Mouse (Mus musculus) hindbrain, embryonic 15.5 days (tissue): Measurements from ENCODE around the gene Kctd5. TPM values are rescaled to one million over a fixed set of nuclear protein-coding genes. Genes with fewer than 3 reads are reported as not detected.
"Not testable (repeated sequence)": the region's sequence is repeated elsewhere in the genome, so short reads cannot be mapped to it uniquely, and the experiment has no call there.

ENCODE experiments used
- ATAC-seq: fragments of 200-750 bp; cut with Nextera tagmentation; 2 replicates; pipeline ENCODE4 v1.8.0; 2017; ENCODE audit warnings: low read depth, moderate number of reproducible peaks, moderate TSS enrichment; ENCODE audit not compliant: low FRiP score
- H3K27ac ChIP-seq: fragments of 300-500 bp; sonication (generic); replicated peaks from 2 replicates; pipeline ENCODE4 v1.5.1; 2015; ENCODE audit warnings: mild to moderate bottlenecking, inconsistent platforms
- H3K27me3 ChIP-seq: fragments of 300-500 bp; sonication (generic); 2 replicates; pipeline ENCODE4 v1.6.1; 2015; ENCODE audit warnings: control low read depth, inconsistent platforms
- H3K36me3 ChIP-seq: fragments of 300-500 bp; sonication (generic); 2 replicates; pipeline ENCODE4 v1.6.1; 2015; ENCODE audit warnings: control low read depth, inconsistent platforms
- H3K4me1 ChIP-seq: fragments of 300-500 bp; sonication (generic); replicated peaks from 2 replicates; pipeline ENCODE4 v1.6.1; 2015; ENCODE audit warnings: control low read depth, inconsistent platforms
- H3K4me2 ChIP-seq: fragments of 300-500 bp; sonication (generic); 2 replicates; pipeline ENCODE4 v1.6.1; 2015; ENCODE audit warnings: moderate library complexity, mild to moderate bottlenecking, inconsistent platforms
- H3K4me3 ChIP-seq: fragments of 300-500 bp; sonication (generic); 2 replicates; pipeline ENCODE4 v1.5.1; 2015; ENCODE audit warnings: mild to moderate bottlenecking, inconsistent platforms
- H3K9ac ChIP-seq: fragments of 300-500 bp; sonication (generic); 2 replicates; pipeline ENCODE4 v1.6.1; 2015; ENCODE audit warnings: inconsistent platforms
- H3K9me3 ChIP-seq: fragments of 300-500 bp; sonication (generic); 2 replicates; pipeline ENCODE4 v1.6.1; 2016; ENCODE audit warnings: control low read depth, inconsistent platforms
- WGBS: fragments of 180-500 bp; shearing (Covaris S2); methylation state at CpG from one replicate; pipeline ENCODE4 v1.1.7; 2015; 5-methylcytosine and 5-hydroxymethylcytosine counted together
- polyA plus RNA-seq: library from polyadenylated mRNA; unstranded; fragments of >200 nt; fragmentation: Nextera tagmentation; extraction: Ambion mirVana; gene quantifications from 2 replicates; pipeline ENCODE4 v1.2.1, GENCODE M21; 2015

Kctd5 gene
- 75.9 and 77.3 TPM in 2 replicates for polyA plus RNA-seq

DNA sequence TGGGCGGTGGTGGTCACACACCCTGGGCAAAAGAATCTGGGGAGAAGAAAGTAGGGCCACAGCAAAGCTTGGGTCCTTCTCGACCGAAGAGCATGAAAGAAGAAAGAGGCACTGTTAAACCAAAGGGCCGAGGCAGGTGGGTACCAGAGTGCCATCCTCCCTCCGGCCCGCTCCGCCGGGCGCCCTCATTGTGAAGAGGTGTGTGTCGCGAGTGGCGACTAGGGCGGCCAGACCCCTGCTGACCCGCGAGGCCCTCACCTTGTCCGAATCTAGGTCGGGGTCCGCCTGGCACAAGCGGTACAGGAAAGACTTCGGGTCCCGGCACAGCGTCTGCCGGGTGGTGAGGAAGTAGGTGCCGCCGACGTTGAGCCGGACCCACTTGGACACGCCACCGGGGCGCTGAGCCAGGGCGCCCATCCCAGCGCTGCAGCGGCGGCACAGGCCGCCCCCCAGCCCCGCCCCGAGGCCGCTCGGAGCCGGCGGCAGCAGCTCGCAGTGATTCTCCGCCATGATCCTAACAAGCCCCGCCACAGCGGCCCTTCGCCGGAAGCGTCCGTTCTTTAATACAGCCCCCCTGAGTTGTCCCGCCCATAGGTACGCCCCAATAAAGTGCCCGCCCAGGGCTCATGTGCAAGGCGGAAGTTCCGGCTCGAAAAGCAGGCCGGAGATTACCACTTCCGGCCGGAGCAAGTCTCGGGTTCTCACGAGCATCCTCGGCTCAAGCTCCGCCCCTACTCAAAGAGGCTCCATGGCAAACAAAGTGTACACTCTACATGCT lies at the start of gene Kctd5:
Gene Kctd5, minus strand, starts transcription at position 567 of the 778 bp plus-strand sequence.
- H3K36me3 ChIP-seq: peaks cover 8% of the 10 kb centered on the region
- peak; percentile 96 for ATAC-seq

DNA sequence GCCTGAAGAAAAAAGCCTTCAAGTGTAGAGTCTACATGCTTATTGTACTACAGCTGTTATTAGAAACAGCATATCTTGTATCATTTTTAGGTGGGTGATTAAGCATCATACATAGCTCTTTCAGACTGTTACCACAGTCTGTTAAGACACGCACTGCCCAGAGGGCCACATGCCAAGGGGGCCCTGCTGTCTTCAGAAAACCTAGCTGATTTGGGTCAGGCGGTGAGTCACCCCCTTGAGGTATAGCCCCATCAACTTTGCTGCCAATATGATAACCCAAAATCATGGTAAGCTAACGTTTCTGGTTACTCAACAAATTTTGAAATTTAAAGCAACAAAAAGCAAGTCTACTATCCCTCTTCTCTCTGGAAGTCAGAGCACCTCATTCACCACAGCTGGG lies 46.2 kb upstream of the Kctd5 start:
- Histone ChIP-seq H3K4me3 (no peak overlapping the region), H3K27ac (no peak overlapping the region), H3K9ac (no peak overlapping the region), H3K27me3 (no peaks in the 10 kb centered on the region), H3K4me2 (no peak overlapping the region), H3K36me3 (no peaks in the 10 kb centered on the region), H3K9me3 (no peaks in the 10 kb centered on the region), H3K4me1 (no peaks in the 10 kb centered on the region)
- no peak for ATAC-seq
- 86% methylated on average over 3 of the region's 3 CpGs for WGBS

More for the DNA sequence above, at the start of gene Kctd5:
- Histone ChIP-seq H3K4me2 (peak within 1 kb of the TSS; percentile 83), H3K9ac (peak within 1 kb of the TSS; percentile 99), H3K27me3 (no peaks in the 10 kb centered on the region), H3K4me1 (peaks cover 38% of the 10 kb centered on the region), H3K4me3 (peak within 1 kb of the TSS; percentile 99), H3K9me3 (no peaks in the 10 kb centered on the region), H3K27ac (peak within 1 kb of the TSS; percentile 88)
- WGBS: under 1% methylated on average over 61 of the region's 62 CpGs

DNA sequence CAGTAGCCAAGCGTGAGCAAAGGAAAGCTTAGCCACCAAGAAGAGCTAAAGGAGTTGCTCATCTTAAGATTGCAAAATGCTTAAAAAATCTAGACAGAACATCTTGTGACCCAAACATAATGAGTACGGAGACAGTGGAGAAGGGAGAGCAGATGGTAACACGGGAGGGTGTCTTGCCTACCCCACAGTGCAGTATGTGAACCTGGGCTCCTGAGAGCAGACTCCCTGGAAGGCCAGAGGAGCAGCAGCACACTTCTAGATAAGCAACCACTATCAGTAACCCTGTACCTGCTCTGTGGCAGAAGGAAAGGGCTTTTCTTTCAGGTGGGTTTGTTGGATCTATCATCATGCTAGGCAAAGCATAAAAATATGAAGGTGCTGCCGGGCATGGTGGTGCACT lies 39.7 kb upstream of the Kctd5 start:
- ATAC-seq: no peak
- H3K4me1 ChIP-seq: no peaks in the 10 kb centered on the region

DNA sequence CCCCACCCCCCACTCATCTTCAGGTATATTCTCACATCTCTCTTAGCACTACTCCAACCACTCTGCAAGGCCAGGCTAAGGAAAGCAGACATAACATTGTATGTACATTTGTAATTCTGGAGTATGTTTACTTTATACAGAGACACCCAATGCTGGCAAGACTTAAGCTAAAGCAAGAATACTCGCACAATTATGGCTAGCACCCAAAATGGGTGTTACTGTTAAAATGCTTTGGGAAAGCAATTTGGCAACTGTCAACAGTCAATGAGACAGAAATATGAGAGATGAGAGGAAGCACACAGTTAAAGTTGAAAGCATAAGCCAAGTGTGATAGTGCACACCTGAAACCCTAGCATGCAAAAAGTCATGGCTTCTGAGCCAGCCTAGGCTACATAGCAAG lies 38.0 kb upstream of the Kctd5 start:
- peaks cover 11% of the 10 kb centered on the region; the same call in 1 of the 2 replicates for H3K36me3 ChIP-seq
- WGBS: 95% methylated on average over 1 of the region's 1 CpGs
- no peak for ATAC-seq

More for the DNA sequence above, 39.7 kb upstream of the Kctd5 start:
- 80% methylated on average over 4 of the region's 4 CpGs for WGBS
- Histone ChIP-seq H3K4me3 (no peak overlapping the region), H3K9ac (no peak overlapping the region), H3K4me2 (no peak overlapping the region), H3K9me3 (no peaks in the 10 kb centered on the region), H3K27ac (no peak overlapping the region), H3K27me3 (no peaks in the 10 kb centered on the region), H3K36me3 (peaks cover 5% of the 10 kb centered on the region; the same call in 1 of the 2 replicates)

DNA sequence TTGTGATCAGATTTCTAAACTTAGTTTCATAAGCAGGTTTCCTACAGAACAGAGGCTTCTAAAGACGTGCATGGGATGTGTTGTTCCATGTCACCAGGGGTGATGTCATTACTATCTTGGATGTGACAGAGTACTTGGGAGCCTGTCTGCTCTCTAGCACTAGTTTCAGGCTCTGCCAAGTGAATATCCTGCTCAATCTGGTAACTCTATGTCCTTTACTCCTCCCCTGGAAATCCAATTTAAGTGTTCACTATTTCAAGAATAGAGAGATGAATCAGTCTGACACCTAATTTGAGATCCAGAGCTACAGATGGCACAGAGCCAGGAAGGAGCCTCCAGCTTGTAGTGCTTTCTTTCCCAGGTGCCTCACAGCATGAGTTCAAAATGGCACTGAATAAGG lies 35.6 kb upstream of the Kctd5 start:
- no peak for ATAC-seq
- Histone ChIP-seq H3K9ac (no peak overlapping the region), H3K9me3 (no peaks in the 10 kb centered on the region), H3K27me3 (no peaks in the 10 kb centered on the region), H3K4me1 (no peaks in the 10 kb centered on the region), H3K4me3 (no peak overlapping the region), H3K4me2 (no peak overlapping the region), H3K27ac (no peak overlapping the region), H3K36me3 (peaks cover 26% of the 10 kb centered on the region)
- 70% methylated on average over 1 of the region's 1 CpGs for WGBS

More for the DNA sequence above, 38.0 kb upstream of the Kctd5 start:
- Histone ChIP-seq H3K9me3 (no peaks in the 10 kb centered on the region), H3K27ac (no peak overlapping the region), H3K4me2 (no peak overlapping the region), H3K4me3 (no peak overlapping the region), H3K9ac (no peak overlapping the region), H3K4me1 (no peaks in the 10 kb centered on the region), H3K27me3 (no peaks in the 10 kb centered on the region)

DNA sequence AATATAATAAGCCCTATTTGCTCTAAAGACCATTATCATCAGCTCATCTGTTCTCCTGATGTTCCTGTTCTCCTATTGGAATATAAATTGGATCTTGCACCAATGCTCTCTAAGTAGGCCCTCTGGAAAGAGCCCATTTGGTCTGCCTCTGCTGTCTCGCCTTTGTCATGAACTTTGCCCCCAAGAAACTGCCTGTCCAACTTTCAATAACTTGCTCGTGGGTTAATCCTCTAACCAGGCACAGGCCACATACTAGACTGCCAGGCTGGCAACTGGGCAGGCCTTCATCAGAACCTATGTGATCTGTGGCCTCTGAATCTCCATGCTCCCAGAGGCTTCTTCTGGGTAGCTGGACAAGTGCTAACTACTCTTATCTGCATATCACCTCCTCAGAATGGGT lies 31.8 kb upstream of the Kctd5 start:
- Histone ChIP-seq H3K4me2 (no peak overlapping the region), H3K9me3 (no peaks in the 10 kb centered on the region), H3K4me3 (no peak overlapping the region), H3K36me3 (peaks cover 37% of the 10 kb centered on the region), H3K27me3 (no peaks in the 10 kb centered on the region), H3K4me1 (no peaks in the 10 kb centered on the region), H3K9ac (no peak overlapping the region), H3K27ac (no peak overlapping the region)
- ATAC-seq: no peak
- 97% methylated on average over 2 of the region's 2 CpGs for WGBS

DNA sequence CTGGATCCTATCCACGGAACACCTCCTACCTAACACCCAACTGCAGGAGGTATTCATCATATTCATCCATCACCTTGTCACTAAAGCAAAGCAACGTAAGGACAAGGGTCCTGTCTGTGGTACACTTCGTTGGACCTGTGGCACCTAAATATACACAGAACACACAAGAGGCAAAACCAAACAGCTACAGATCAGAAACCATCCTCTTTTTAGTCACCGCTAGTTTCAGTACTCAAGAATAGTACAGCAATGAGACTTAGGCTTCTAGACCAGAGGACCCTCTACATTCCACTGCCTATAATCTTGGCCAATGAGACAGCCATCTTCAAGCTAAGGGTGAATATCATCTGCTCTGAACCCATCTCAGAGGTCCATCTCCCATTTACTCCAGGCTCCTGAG lies 25.1 kb upstream of the Kctd5 start:
- no peak overlapping the region for H3K27ac ChIP-seq
- no peak overlapping the region for H3K9ac ChIP-seq
- H3K27me3 ChIP-seq: no peaks in the 10 kb centered on the region
- H3K36me3 ChIP-seq: peaks cover 48% of the 10 kb centered on the region
- no peak for ATAC-seq
- H3K4me3 ChIP-seq: no peak overlapping the region
- no peak overlapping the region for H3K4me2 ChIP-seq
- 91% methylated on average over 4 of the region's 4 CpGs for WGBS
- H3K9me3 ChIP-seq: no peaks in the 10 kb centered on the region
- H3K4me1 ChIP-seq: no peaks in the 10 kb centered on the region

DNA sequence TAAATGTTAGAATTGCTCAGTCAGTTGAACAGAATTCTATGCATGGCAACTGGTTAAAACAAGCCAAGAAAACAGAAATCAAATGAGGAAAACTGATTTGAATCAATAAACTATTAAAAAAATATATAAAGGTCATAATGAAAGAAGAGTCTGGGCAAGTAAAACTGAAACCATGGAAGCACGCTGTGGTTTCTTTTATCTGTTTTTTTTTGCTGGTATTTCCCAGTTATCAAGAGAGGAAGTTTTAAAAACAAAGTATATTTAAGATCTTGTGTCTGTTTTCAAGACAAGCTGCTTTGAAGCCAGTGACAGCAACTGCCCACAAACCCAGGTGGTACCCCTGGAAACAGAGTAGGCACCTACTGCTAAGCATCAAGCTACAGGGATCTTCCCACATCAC lies 17.3 kb upstream of the Kctd5 start:
- H3K4me2 ChIP-seq: no peak overlapping the region
- no peak overlapping the region for H3K9ac ChIP-seq
- no peaks in the 10 kb centered on the region for H3K4me1 ChIP-seq
- 96% methylated on average over 1 of the region's 1 CpGs for WGBS
- H3K27me3 ChIP-seq: no peaks in the 10 kb centered on the region
- no peak for ATAC-seq
- H3K27ac ChIP-seq: no peak overlapping the region
- no peaks in the 10 kb centered on the region for H3K9me3 ChIP-seq
- H3K4me3 ChIP-seq: no peak overlapping the region
- peaks cover 45% of the 10 kb centered on the region for H3K36me3 ChIP-seq

DNA sequence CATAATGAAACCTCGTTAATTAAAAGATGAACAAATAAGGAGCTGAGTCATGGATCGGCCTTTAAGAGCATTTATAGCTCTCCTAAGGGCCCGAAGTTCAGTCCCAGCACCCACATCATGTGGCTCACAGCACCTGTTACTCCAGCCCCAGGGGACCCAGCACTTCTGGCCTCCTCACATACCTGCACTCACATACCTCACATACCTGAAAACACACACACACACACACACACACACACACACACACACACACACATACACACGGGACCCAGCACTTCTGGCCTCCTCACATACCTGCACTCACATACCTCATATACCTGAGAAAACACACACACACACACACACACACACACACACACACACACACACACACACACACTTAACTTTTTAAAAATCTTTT lies 13.1 kb upstream of the Kctd5 start:
- not testable (repeated sequence) for H3K4me2 ChIP-seq, H3K9me3 ChIP-seq, ATAC-seq, H3K27me3 ChIP-seq, H3K27ac ChIP-seq, H3K4me3 ChIP-seq, H3K9ac ChIP-seq, H3K4me1 ChIP-seq
- peaks cover 42% of the 10 kb centered on the region for H3K36me3 ChIP-seq
- 90% methylated on average over 4 of the region's 4 CpGs for WGBS

DNA sequence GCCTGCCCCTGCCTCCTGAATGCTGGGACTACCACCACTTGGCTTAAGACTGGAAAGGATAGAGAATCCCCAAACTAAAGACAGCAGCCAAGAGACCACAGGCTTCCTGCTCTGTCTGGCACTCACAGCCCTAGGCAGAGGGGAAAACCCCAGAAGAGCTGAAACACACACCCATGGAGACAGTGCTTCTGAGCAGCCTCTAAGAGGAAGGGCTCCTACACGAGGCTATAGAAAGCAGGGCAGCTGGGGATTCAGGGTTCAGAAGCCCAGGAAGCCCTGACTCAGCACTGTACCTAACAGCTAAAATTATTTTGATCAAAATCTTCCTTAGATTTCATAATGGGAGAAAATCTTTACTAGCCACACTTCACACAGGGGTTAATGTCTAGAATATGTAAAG lies 11.3 kb upstream of the Kctd5 start:
- H3K4me3 ChIP-seq: no peak overlapping the region
- H3K36me3 ChIP-seq: peaks cover 48% of the 10 kb centered on the region
- H3K27ac ChIP-seq: no peak overlapping the region
- ATAC-seq: no peak
- no peaks in the 10 kb centered on the region for H3K4me1 ChIP-seq
- H3K4me2 ChIP-seq: no peak overlapping the region
- whole genome bisulfite sequencing: 69% methylated on average over 1 of the region's 1 CpGs
- H3K27me3 ChIP-seq: no peaks in the 10 kb centered on the region
- H3K9me3 ChIP-seq: no peaks in the 10 kb centered on the region
- H3K9ac ChIP-seq: no peak overlapping the region

DNA sequence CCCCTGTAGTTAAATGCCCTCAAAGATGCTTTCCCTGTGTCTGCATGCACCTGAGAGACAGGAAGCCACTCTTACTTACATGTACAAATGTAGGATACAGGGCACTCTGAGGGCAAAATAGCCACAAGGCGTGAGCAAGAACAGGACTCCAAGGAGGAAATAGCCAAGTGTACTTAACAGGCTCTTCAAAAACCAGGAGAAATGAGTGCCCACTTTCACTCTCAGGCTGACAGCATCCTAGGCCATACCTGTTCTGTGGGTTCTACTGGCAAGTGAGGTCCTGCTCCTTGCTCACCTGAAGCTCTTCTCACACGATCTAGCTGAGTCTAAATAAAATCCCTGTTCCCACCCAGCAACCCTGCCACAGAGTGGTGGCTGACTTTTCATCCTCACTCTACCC lies 3.8 kb upstream of the Kctd5 start:
- no peaks in the 10 kb centered on the region for H3K9me3 ChIP-seq
- no peak overlapping the region for H3K27ac ChIP-seq
- no peak overlapping the region for H3K4me3 ChIP-seq
- H3K4me1 ChIP-seq: peaks cover 6% of the 10 kb centered on the region
- H3K36me3 ChIP-seq: peaks cover 34% of the 10 kb centered on the region
- no peak overlapping the region for H3K4me2 ChIP-seq
- H3K27me3 ChIP-seq: no peaks in the 10 kb centered on the region
- 85% methylated on average over 2 of the region's 2 CpGs for WGBS
- H3K9ac ChIP-seq: no peak overlapping the region
- no peak for ATAC-seq

DNA sequence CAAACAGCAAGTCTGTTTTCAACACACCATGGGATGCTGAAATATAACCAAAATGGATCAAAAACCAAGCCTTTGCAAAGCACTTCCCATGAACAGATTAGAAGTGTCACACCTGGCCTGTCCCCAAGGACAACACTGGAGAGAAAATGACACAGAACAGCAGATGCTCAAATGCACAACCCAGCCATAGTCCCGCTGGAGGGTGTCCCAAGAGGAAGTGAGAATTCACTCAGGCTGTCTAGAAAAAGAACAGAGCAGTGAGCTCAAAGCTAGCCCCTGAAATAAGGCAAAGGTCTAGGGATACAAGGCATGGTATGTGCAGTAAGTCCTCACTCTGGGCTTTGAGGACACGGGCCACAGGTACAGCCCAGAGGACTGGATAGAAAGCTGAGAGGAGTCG lies 3.8 kb downstream of the Kctd5 start:
- WGBS: 90% methylated on average over 3 of the region's 3 CpGs

DNA sequence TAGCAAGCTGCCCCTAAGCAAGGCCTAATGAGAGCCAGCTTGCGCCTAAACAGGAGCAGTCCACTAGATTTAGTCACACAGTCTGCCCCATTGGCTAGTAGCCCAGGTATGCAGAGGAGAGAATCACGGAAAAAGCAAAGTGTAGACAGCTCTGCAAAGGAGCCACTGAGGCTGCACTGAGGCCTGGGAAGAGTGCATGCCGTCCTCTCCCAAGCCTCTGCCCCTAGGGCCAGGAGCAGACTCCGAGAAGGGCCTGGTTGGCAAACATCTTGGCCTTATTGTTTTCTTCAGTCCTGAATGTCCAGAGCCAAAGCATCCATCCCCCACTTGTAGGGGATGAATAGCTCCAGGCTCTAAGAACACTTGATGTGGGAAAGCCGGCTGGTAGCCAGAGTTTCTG lies 5.0 kb downstream of the Kctd5 start:
- Histone ChIP-seq H3K4me2 (no peak overlapping the region), H3K27ac (peak overlapping the region; percentile 56), H3K9me3 (no peaks in the 10 kb centered on the region), H3K4me3 (no peak overlapping the region), H3K4me1 (peaks cover 44% of the 10 kb centered on the region), H3K27me3 (no peaks in the 10 kb centered on the region), H3K36me3 (peaks cover 3% of the 10 kb centered on the region; the same call in 1 of the 2 replicates), H3K9ac (no peak overlapping the region)
- ATAC-seq: no peak
- WGBS: 80% methylated on average over 5 of the region's 5 CpGs

More for the DNA sequence above, 3.8 kb downstream of the Kctd5 start:
- no peaks in the 10 kb centered on the region for H3K36me3 ChIP-seq
- no peak overlapping the region for H3K9ac ChIP-seq
- peaks cover 41% of the 10 kb centered on the region for H3K4me1 ChIP-seq
- no peak overlapping the region for H3K4me3 ChIP-seq
- no peak overlapping the region for H3K4me2 ChIP-seq
- no peaks in the 10 kb centered on the region for H3K9me3 ChIP-seq
- H3K27ac ChIP-seq: no peak overlapping the region
- ATAC-seq: no peak
- no peaks in the 10 kb centered on the region for H3K27me3 ChIP-seq
